Mouse (Mus musculus) limb, embryonic 14.5 days (tissue): Measurements from ENCODE around the gene Zpr1. TPM values are rescaled to one million over a fixed set of nuclear protein-coding genes. Genes with fewer than 3 reads are reported as not detected.

Source experiments
- ATAC-seq: fragments of 200-750 bp; cut with Nextera tagmentation; 2 replicates; pipeline ENCODE4 v1.8.0; 2017; ENCODE audit warnings: low read depth, moderate number of reproducible peaks, moderate TSS enrichment; ENCODE audit not compliant: low FRiP score
- DNase-seq: peaks from one replicate; pipeline ENCODE4 v3.0.0-alpha.2; 2015; ENCODE audit warnings: low spot score
- H3K27ac ChIP-seq: fragments of 300-500 bp; sonication (generic); replicated peaks from 2 replicates; pipeline ENCODE4 v1.5.1; 2014; ENCODE audit warnings: low read depth, mild to moderate bottlenecking, low read length, moderate library complexity, mixed read lengths
- H3K27me3 ChIP-seq: fragments of 300-500 bp; sonication (generic); 2 replicates; pipeline ENCODE4 v1.6.1; 2014; ENCODE audit warnings: low read length, mixed read lengths; ENCODE audit not compliant: control insufficient read depth, insufficient read depth
- H3K36me3 ChIP-seq: fragments of 300-500 bp; sonication (generic); 2 replicates; pipeline ENCODE4 v1.6.1; 2014; ENCODE audit warnings: mild to moderate bottlenecking, low read length, moderate library complexity, mixed read lengths; ENCODE audit not compliant: control insufficient read depth, insufficient read depth
- H3K4me1 ChIP-seq: fragments of 300-500 bp; sonication (generic); 2 replicates; pipeline ENCODE4 v1.6.1; 2014; ENCODE audit warnings: antibody characterized with exemption, low read length, mixed read lengths; ENCODE audit not compliant: control insufficient read depth, insufficient read depth
- H3K4me2 ChIP-seq: fragments of 300-500 bp; sonication (generic); replicated peaks from 2 replicates; pipeline ENCODE4 v1.6.1; 2014; ENCODE audit warnings: low read depth, mild to moderate bottlenecking, low read length, moderate library complexity; ENCODE audit not compliant: severe bottlenecking
- H3K4me3 ChIP-seq: fragments of 300-500 bp; sonication (generic); replicated peaks from 2 replicates; pipeline ENCODE4 v1.5.1; 2014; ENCODE audit warnings: low read length
- H3K9ac ChIP-seq: fragments of 300-500 bp; sonication (generic); 2 replicates; pipeline ENCODE4 v1.6.1; 2014; ENCODE audit warnings: mild to moderate bottlenecking, low read depth, low read length, moderate library complexity; ENCODE audit not compliant: severe bottlenecking
- H3K9me3 ChIP-seq: fragments of 300-500 bp; sonication (generic); 2 replicates; pipeline ENCODE4 v1.6.1; 2016; ENCODE audit warnings: low read length; ENCODE audit not compliant: control insufficient read depth
- POLR2A ChIP-seq: fragments of 200-500 bp; IDR thresholded peaks from 2 replicates; pipeline ENCODE4 v1.8.0; 2012; ENCODE audit warnings: inconsistent platforms, mild to moderate bottlenecking, moderate library complexity, borderline replicate concordance; ENCODE audit not compliant: insufficient read depth, insufficient read length; ENCODE audit errors: extremely low read depth
- WGBS: fragments of 180-500 bp; shearing (Covaris S2); extraction: QIAGEN DNeasy Blood & Tissue Kit; methylation state at CpG from one replicate; pipeline ENCODE4 v1.1.7; 2014; 5-methylcytosine and 5-hydroxymethylcytosine counted together
- polyA plus RNA-seq, 2 experiments: library from polyadenylated mRNA; depleted of rRNA in 1 of 2; stranded (reverse) in 1 of 2; unstranded in 1 of 2; fragments of >200 nt; fragmentation: Nextera tagmentation in 1 of 2; extraction: Ambion mirVana in 1 of 2; gene quantifications; 2 replicates each; pipeline versions ENCODE4 v1.2.1 to v1.2.3; 2012 to 2014

The Zpr1 gene
- polyA plus RNA-seq, 2 experiments: 38.7 to 54.2 TPM

DNA sequence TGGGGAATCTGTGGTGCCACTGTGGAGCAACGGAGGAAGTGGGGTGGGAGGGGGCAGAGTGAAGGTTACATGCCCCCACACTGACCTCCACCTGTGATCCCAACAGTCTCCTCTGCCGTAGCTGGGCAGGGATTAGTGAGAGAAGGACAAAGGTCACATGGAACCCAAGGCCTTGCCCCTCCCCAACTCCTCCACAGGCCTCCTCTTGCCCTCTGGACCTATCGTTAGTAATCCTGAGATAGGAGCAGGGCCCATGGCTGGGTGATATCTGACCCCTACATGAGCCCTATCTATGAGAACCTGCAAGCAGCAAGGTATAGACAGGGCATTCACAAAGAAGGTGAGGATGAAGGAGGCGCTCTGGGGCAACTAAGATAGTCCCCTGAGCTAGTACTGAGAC, 37.2 kb upstream of the Zpr1 start:
- Histone ChIP-seq H3K4me2 (no peak overlapping the region), H3K36me3 (no peaks in the 10 kb centered on the region), H3K4me3 (no peak overlapping the region), H3K9ac (no peak overlapping the region), H3K27ac (no peak overlapping the region), H3K27me3 (no peaks in the 10 kb centered on the region), H3K4me1 (peaks cover 3% of the 10 kb centered on the region), H3K9me3 (no peaks in the 10 kb centered on the region)
- no peak for ATAC-seq
- WGBS: 60% methylated on average over 4 of the region's 4 CpGs
- no peak for DNase-seq
- no peak for TF ChIP-seq POLR2A

DNA sequence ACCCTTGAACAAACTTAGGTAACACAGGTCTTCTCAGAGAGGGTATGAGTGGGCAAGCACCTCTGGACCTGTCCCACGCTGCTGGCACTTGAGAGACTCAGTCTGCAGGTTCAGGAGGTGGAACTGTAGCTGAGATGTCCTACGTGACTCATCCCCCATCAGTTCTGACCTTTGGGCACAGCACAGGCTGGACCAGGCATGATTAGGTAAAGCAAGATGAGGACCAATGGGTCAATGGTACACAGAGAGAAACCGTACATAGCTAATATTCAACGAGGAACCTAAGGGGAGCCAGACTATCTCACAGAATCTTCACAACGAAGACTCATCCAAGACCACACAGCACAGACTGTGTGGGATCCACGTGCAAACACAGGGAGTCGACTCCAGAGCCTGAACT, 34.0 kb upstream of the Zpr1 start:
- Histone ChIP-seq H3K4me1 (no peaks in the 10 kb centered on the region), H3K4me2 (no peak overlapping the region), H3K9me3 (no peaks in the 10 kb centered on the region), H3K36me3 (no peaks in the 10 kb centered on the region), H3K27me3 (no peaks in the 10 kb centered on the region), H3K4me3 (no peak overlapping the region), H3K27ac (no peak overlapping the region), H3K9ac (no peak overlapping the region)
- DNase-seq: no peak
- no peak for ATAC-seq
- TF ChIP-seq POLR2A: no peak
- WGBS: 87% methylated on average over 7 of the region's 7 CpGs

DNA sequence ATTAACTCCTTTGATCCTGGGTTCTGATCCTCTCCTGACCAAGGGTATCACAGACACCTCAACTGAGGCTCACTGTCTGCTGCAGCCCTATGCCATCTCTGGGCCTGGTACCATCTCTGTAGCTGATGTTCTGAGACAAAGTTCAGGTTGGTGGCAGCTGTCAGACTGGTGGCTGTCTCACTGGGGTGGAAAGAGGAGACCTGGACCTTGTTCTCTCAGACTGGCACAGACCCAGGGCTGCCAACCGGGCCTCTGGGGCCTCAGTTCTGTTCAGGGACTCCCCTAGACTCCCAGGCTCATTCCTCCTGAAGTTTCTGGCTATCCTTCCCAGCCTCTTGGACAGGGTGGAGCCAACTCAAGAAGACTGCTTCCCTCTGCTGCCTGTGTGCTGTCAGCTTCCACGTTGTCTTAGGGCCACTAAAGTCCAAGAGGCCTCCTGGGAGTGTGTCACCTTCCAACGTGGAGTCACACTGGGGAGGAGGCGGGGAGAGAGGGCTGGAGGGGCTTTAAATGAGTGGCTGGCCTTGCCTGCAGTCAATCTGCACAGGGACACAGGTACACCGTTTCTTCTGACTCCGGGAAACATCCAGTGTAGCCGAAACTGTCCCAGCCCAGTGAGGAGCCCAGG, 32.2 kb upstream of the Zpr1 start, which contains the start of gene Apoa4:
Gene Apoa4, plus strand, starts transcription at position 171 of the 628 bp plus-strand sequence.
- Histone ChIP-seq H3K27me3 (no peaks in the 10 kb centered on the region), H3K4me2 (no peak within 1 kb of the TSS), H3K4me3 (no peak within 1 kb of the TSS), H3K36me3 (no peaks in the 10 kb centered on the region), H3K27ac (no peak within 1 kb of the TSS), H3K9ac (no peak within 1 kb of the TSS), H3K4me1 (no peaks in the 10 kb centered on the region), H3K9me3 (no peaks in the 10 kb centered on the region)
- WGBS: 58% methylated on average over 7 of the region's 7 CpGs
- no peak for TF ChIP-seq POLR2A
- no peak for DNase-seq
- ATAC-seq: no peak

DNA sequence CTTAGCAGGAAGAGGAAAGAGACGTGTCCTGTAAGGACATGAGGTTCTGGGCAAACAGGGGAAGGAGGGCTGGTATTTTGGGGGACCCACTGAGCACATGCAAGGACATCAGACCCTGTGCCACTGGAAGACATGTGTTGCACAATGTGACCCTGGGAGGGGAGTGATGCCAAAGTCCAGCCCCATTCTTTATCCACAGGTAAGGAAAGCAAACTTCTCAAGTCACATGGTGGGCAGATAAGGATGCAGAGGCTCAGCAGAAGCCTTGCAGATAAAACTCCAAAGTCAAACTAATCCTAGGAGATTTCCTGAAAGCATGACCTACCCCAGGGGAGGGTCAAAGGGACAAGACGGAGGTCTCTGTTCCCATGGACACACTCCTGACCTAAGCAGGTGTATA, 31.0 kb upstream of the Zpr1 start:
- ATAC-seq (no peak), DNase-seq (no peak)
- WGBS: 73% methylated on average over 2 of the region's 2 CpGs
- Histone ChIP-seq H3K9me3 (no peaks in the 10 kb centered on the region), H3K4me1 (no peaks in the 10 kb centered on the region), H3K27me3 (no peaks in the 10 kb centered on the region), H3K4me2 (no peak overlapping the region), H3K27ac (no peak overlapping the region), H3K36me3 (no peaks in the 10 kb centered on the region), H3K4me3 (no peak overlapping the region), H3K9ac (no peak overlapping the region)
- no peak for TF ChIP-seq POLR2A

DNA sequence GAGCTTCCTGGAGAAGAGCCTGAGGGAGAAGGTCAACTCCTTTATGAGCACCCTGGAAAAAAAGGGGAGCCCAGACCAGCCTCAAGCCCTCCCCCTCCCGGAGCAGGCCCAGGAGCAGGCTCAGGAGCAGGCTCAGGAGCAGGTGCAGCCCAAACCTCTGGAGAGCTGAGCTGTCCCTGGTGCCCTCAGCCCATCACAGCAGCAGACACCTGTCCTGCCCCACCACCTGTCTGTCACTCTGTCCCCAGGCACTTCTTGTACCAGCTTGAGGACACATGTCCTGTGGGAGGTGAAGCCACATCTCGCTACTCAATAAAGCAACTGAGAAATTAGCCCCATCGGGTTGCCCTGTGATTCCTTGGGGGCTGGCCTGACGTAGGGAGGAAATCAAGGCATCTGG, 29.7 kb upstream of the Zpr1 start:
- no peak overlapping the region for H3K27ac ChIP-seq
- no peak overlapping the region for H3K9ac ChIP-seq
- TF ChIP-seq POLR2A: no peak
- H3K4me2 ChIP-seq: no peak overlapping the region
- H3K27me3 ChIP-seq: no peaks in the 10 kb centered on the region
- ATAC-seq: no peak
- DNase-seq: no peak
- no peaks in the 10 kb centered on the region for H3K9me3 ChIP-seq
- H3K36me3 ChIP-seq: no peaks in the 10 kb centered on the region
- no peaks in the 10 kb centered on the region for H3K4me1 ChIP-seq
- 47% methylated on average over 4 of the region's 4 CpGs for WGBS
- no peak overlapping the region for H3K4me3 ChIP-seq
